Mouse (Mus musculus) limb, embryonic 10.5 days (tissue): ENCODE results near the gene Nthl1. TPM values are rescaled to one million over a fixed set of nuclear protein-coding genes. Genes with fewer than 3 reads are reported as not detected.

Source experiments
- DNase-seq: peaks from one replicate; pipeline ENCODE4 v3.0.0-alpha.2; 2017; ENCODE audit warnings: low spot score
- H3K27ac ChIP-seq: fragments of 300-500 bp; sonication (generic); 2 replicates; pipeline ENCODE4 v1.5.1; 2016; ENCODE audit warnings: mild to moderate bottlenecking
- H3K27me3 ChIP-seq: fragments of 300-500 bp; sonication (generic); 2 replicates; pipeline ENCODE4 v1.6.1; 2016; ENCODE audit warnings: low read depth, mild to moderate bottlenecking; ENCODE audit not compliant: poor library complexity, severe bottlenecking
- H3K36me3 ChIP-seq: fragments of 300-500 bp; sonication (generic); 2 replicates; pipeline ENCODE4 v1.6.1; 2016; ENCODE audit warnings: mild to moderate bottlenecking, moderate library complexity
- H3K4me1 ChIP-seq: fragments of 300-500 bp; sonication (generic); 2 replicates; pipeline ENCODE4 v1.6.1; 2016
- H3K4me3 ChIP-seq: fragments of 300-500 bp; sonication (generic); 2 replicates; pipeline ENCODE4 v1.5.1; 2016; ENCODE audit warnings: mild to moderate bottlenecking, moderate library complexity
- H3K9me3 ChIP-seq: fragments of 300-500 bp; sonication (generic); replicated peaks from 2 replicates; pipeline ENCODE4 v1.6.1; 2016; ENCODE audit warnings: mild to moderate bottlenecking
- WGBS: fragments of 180-500 bp; shearing (Covaris S2); methylation state at CpG from one replicate; pipeline ENCODE4 v1.1.7; 2016; 5-methylcytosine and 5-hydroxymethylcytosine counted together
- polyA plus RNA-seq: library from polyadenylated mRNA; unstranded; fragments of >200 nt; fragmentation: Nextera tagmentation; extraction: Ambion mirVana; gene quantifications from 2 replicates; pipeline ENCODE4 v1.2.1, GENCODE M21; 2016

Nthl1 gene
- 27.5 and 31.2 TPM in 2 replicates for polyA plus RNA-seq

GRCm38 (mm10) chr17:24632167-24632812, at the start of gene Nthl1, which contains the start of gene Tsc2:
TSS of gene Nthl1 (plus strand) at chr17:24632680.
TSS of gene Tsc2 (minus strand) at chr17:24632630.
- H3K27ac ChIP-seq = peak within 1 kb of the TSS; percentile 93
- 2% methylated on average over 51 of the region's 51 CpGs for WGBS

GRCm38 (mm10) chr17:24583599-24584460, 48.6 kb upstream of the Nthl1 start:
- WGBS = 76% methylated on average over 5 of the region's 5 CpGs
- DNase-seq = no peak
- no peak overlapping the region for H3K27ac ChIP-seq
- no peak overlapping the region for H3K4me3 ChIP-seq
- H3K9me3 ChIP-seq = no peaks in the 10 kb centered on the region
- no peaks in the 10 kb centered on the region for H3K4me1 ChIP-seq
- H3K36me3 ChIP-seq = peaks cover 96% of the 10 kb centered on the region
- no peaks in the 10 kb centered on the region for H3K27me3 ChIP-seq

More at GRCm38 (mm10) chr17:24632167-24632812, at the start of gene Nthl1, which contains the start of gene Tsc2:
- no peaks in the 10 kb centered on the region for H3K9me3 ChIP-seq
- peaks cover 32% of the 10 kb centered on the region for H3K4me1 ChIP-seq
- no peaks in the 10 kb centered on the region for H3K27me3 ChIP-seq
- peaks cover 46% of the 10 kb centered on the region for H3K36me3 ChIP-seq
- peak; percentile 94 for DNase-seq
- peak within 1 kb of the TSS; percentile 78 for H3K4me3 ChIP-seq

GRCm38 (mm10) chr17:24584520-24584919, 48.0 kb upstream of the Nthl1 start:
- H3K36me3 ChIP-seq = peaks cover 94% of the 10 kb centered on the region
- 81% methylated on average over 3 of the region's 3 CpGs for WGBS
- H3K4me3 ChIP-seq = no peak overlapping the region
- no peak for DNase-seq
- H3K4me1 ChIP-seq = no peaks in the 10 kb centered on the region
- H3K27ac ChIP-seq = no peak overlapping the region
- no peaks in the 10 kb centered on the region for H3K9me3 ChIP-seq
- no peaks in the 10 kb centered on the region for H3K27me3 ChIP-seq

GRCm38 (mm10) chr17:24586532-24586931, 45.9 kb upstream of the Nthl1 start:
- no peak overlapping the region for H3K4me3 ChIP-seq
- H3K9me3 ChIP-seq = no peaks in the 10 kb centered on the region
- no peak overlapping the region for H3K27ac ChIP-seq
- no peaks in the 10 kb centered on the region for H3K27me3 ChIP-seq
- 97% methylated on average over 4 of the region's 4 CpGs for WGBS
- H3K36me3 ChIP-seq = peaks cover 91% of the 10 kb centered on the region
- H3K4me1 ChIP-seq = no peaks in the 10 kb centered on the region
- no peak for DNase-seq

GRCm38 (mm10) chr17:24590943-24591342, 41.5 kb upstream of the Nthl1 start:
- WGBS = 86% methylated on average over 3 of the region's 3 CpGs
- Histone ChIP-seq H3K36me3 (peaks cover 95% of the 10 kb centered on the region), H3K4me3 (no peak overlapping the region), H3K27ac (no peak overlapping the region), H3K9me3 (no peaks in the 10 kb centered on the region), H3K27me3 (no peaks in the 10 kb centered on the region), H3K4me1 (no peaks in the 10 kb centered on the region)
- DNase-seq = no peak

- H3K36me3 ChIP-seq = peaks cover 95% of the 10 kb centered on the region
- H3K4me3 ChIP-seq = no peak overlapping the region
- H3K9me3 ChIP-seq = no peaks in the 10 kb centered on the region
- no peaks in the 10 kb centered on the region for H3K27me3 ChIP-seq
- no peak for DNase-seq
- H3K4me1 ChIP-seq = no peaks in the 10 kb centered on the region
- H3K27ac ChIP-seq = no peak overlapping the region
- WGBS = 96% methylated on average over 5 of the region's 5 CpGs
Measured at GRCm38 (mm10) chr17:24591695-24592094, 40.8 kb upstream of the Nthl1 start.

- no peak overlapping the region for H3K27ac ChIP-seq
- no peak for DNase-seq
- no peaks in the 10 kb centered on the region for H3K27me3 ChIP-seq
- no peaks in the 10 kb centered on the region for H3K4me1 ChIP-seq
- peaks cover 95% of the 10 kb centered on the region for H3K36me3 ChIP-seq
- H3K9me3 ChIP-seq = no peaks in the 10 kb centered on the region
- 88% methylated on average over 5 of the region's 5 CpGs for WGBS
- H3K4me3 ChIP-seq = no peak overlapping the region
Measured at GRCm38 (mm10) chr17:24593248-24593647, 39.2 kb upstream of the Nthl1 start.

- Histone ChIP-seq H3K4me1 (no peaks in the 10 kb centered on the region), H3K27ac (no peak overlapping the region), H3K36me3 (peaks cover 97% of the 10 kb centered on the region), H3K9me3 (no peaks in the 10 kb centered on the region), H3K27me3 (no peaks in the 10 kb centered on the region), H3K4me3 (no peak overlapping the region; the same call in 1 of the 2 replicates)
- no peak for DNase-seq
- WGBS = 92% methylated on average over 26 of the region's 26 CpGs
Measured at GRCm38 (mm10) chr17:24593992-24594890, 38.2 kb upstream of the Nthl1 start.

GRCm38 (mm10) chr17:24595126-24596072, 37.1 kb upstream of the Nthl1 start:
- H3K4me1 ChIP-seq = no peaks in the 10 kb centered on the region
- no peaks in the 10 kb centered on the region for H3K27me3 ChIP-seq
- H3K4me3 ChIP-seq = no peak overlapping the region
- DNase-seq = no peak
- no peak overlapping the region for H3K27ac ChIP-seq
- 81% methylated on average over 17 of the region's 17 CpGs for WGBS
- H3K36me3 ChIP-seq = peaks cover 100% of the 10 kb centered on the region
- H3K9me3 ChIP-seq = no peaks in the 10 kb centered on the region

- Histone ChIP-seq H3K27me3 (no peaks in the 10 kb centered on the region), H3K4me3 (no peak overlapping the region), H3K27ac (no peak overlapping the region), H3K36me3 (peaks cover 100% of the 10 kb centered on the region), H3K4me1 (no peaks in the 10 kb centered on the region), H3K9me3 (no peaks in the 10 kb centered on the region)
- 84% methylated on average over 5 of the region's 5 CpGs for WGBS
- no peak for DNase-seq
Measured at GRCm38 (mm10) chr17:24596073-24596466, 36.4 kb upstream of the Nthl1 start.

- no peak overlapping the region for H3K27ac ChIP-seq
- no peaks in the 10 kb centered on the region for H3K27me3 ChIP-seq
- H3K4me1 ChIP-seq = no peaks in the 10 kb centered on the region
- no peak for DNase-seq
- no peaks in the 10 kb centered on the region for H3K9me3 ChIP-seq
- no peak overlapping the region for H3K4me3 ChIP-seq
- peaks cover 100% of the 10 kb centered on the region for H3K36me3 ChIP-seq
- 91% methylated on average over 19 of the region's 19 CpGs for WGBS
Measured at GRCm38 (mm10) chr17:24596471-24597183, 35.9 kb upstream of the Nthl1 start.
